Mouse (Mus musculus) 3134 (cell line): ENCODE measurements around the gene Bcas3.

Source experiments
- DNase-seq: peaks from one replicate; pipeline ENCODE4 v3.0.0-alpha.2; 2011; ENCODE audit warnings: low spot score; ENCODE audit not compliant: insufficient read length; ENCODE audit errors: extremely low read depth

The Bcas3 gene

GRCm38 (mm10) chr11:85525979-85526775, 173.2 kb downstream of the Bcas3 start:
- no peak for DNase-seq

GRCm38 (mm10) chr11:85527261-85527660, 174.3 kb downstream of the Bcas3 start:
- DNase-seq, result no peak

GRCm38 (mm10) chr11:85529531-85530285, 176.7 kb downstream of the Bcas3 start:
- no peak for DNase-seq

GRCm38 (mm10) chr11:85540989-85541388, 188.0 kb downstream of the Bcas3 start:
- no peak for DNase-seq

GRCm38 (mm10) chr11:85543311-85543710, 190.3 kb downstream of the Bcas3 start:
- DNase-seq, result no peak

GRCm38 (mm10) chr11:85545602-85546001, 192.6 kb downstream of the Bcas3 start:
- no peak for DNase-seq

GRCm38 (mm10) chr11:85547966-85548365, 195.0 kb downstream of the Bcas3 start:
- no peak for DNase-seq

GRCm38 (mm10) chr11:85549651-85550050, 196.7 kb downstream of the Bcas3 start:
- no peak for DNase-seq

- no peak for DNase-seq
Measured at GRCm38 (mm10) chr11:85555066-85555465, 202.1 kb downstream of the Bcas3 start.

GRCm38 (mm10) chr11:85555721-85556120, 202.8 kb downstream of the Bcas3 start:
- DNase-seq, result no peak

GRCm38 (mm10) chr11:85565068-85565467, 212.1 kb downstream of the Bcas3 start:
- no peak for DNase-seq

GRCm38 (mm10) chr11:85571040-85571439, 218.1 kb downstream of the Bcas3 start:
- DNase-seq, result no peak

- no peak for DNase-seq
Measured at GRCm38 (mm10) chr11:85571936-85572335, 219.0 kb downstream of the Bcas3 start.

GRCm38 (mm10) chr11:85572590-85572989, 219.6 kb downstream of the Bcas3 start:
- no peak for DNase-seq

GRCm38 (mm10) chr11:85574496-85574895, 221.5 kb downstream of the Bcas3 start:
- no peak for DNase-seq

GRCm38 (mm10) chr11:85577816-85578645, 225.1 kb downstream of the Bcas3 start:
- no peak for DNase-seq

GRCm38 (mm10) chr11:85584086-85584485, 231.1 kb downstream of the Bcas3 start:
- no peak for DNase-seq

- DNase-seq, result no peak
Measured at GRCm38 (mm10) chr11:85593636-85594035, 240.7 kb downstream of the Bcas3 start.

GRCm38 (mm10) chr11:85599251-85599650, 246.3 kb downstream of the Bcas3 start:
- DNase-seq, result no peak

GRCm38 (mm10) chr11:85603546-85604322, 250.8 kb downstream of the Bcas3 start:
- DNase-seq, result no peak
